Mouse (Mus musculus): ENCODE measurements around the gene Otogl. TPM values are rescaled to one million over a fixed set of nuclear protein-coding genes. Genes with fewer than 3 reads are reported as not detected.

Otogl gene
- polyA plus RNA-seq, 1 experiment, result 0.10 TPM

DNA sequence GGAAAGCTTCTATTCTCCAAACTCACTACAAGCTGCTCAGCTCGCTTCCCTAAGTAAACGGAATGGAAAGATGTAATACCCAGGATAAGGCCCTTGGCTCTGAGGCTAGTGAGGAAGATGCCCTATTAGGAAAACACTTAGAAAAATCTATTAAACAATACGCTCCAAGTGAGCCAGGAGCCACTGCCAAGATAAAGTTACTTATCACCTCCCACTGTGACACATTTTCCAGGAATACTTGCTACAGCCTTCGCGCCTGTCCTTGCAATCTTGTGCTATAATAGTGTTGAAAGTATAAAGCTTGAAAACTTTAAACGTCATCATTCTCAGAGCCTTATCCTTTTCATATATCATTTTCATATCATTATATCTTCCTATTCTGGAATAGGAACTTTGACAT lies 28.4 kb upstream of the Otogl start:
- TF ChIP-seq CTCF (IDR thresholded peaks at IDR 0.05; ENCODE audit: extremely low read depth, insufficient read depth, low read length), result no peak
- TF ChIP-seq POLR2A (IDR thresholded peaks at IDR 0.05; ENCODE audit: extremely low read depth, insufficient read depth, low read length), result no peak
- Histone ChIP-seq H3K4me3 (ENCODE audit: insufficient read depth, low read length) (no peak overlapping the region), H3K4me1 (ENCODE audit: control insufficient read depth, insufficient read depth, low read length) (no peaks in the 10 kb centered on the region; the same call in 1 of the 2 replicates), H3K27ac (ENCODE audit: insufficient read depth, low read length) (no peak overlapping the region)

GRCm38 (mm10) chr10:107939821-107940220 lies 27.9 kb upstream of the Otogl start:
- no peak overlapping the region for H3K4me3 ChIP-seq (ENCODE audit: insufficient read depth, low read length)
- TF ChIP-seq POLR2A (IDR thresholded peaks at IDR 0.05; ENCODE audit: extremely low read depth, insufficient read depth, low read length) (no peak), CTCF (IDR thresholded peaks at IDR 0.05; ENCODE audit: extremely low read depth, insufficient read depth, low read length) (no peak)
- no peak overlapping the region for H3K27ac ChIP-seq (ENCODE audit: insufficient read depth, low read length)
- no peaks in the 10 kb centered on the region; the same call in 1 of the 2 replicates for H3K4me1 ChIP-seq (ENCODE audit: control insufficient read depth, insufficient read depth, low read length)

- Histone ChIP-seq H3K4me3 (ENCODE audit: insufficient read depth, low read length) (no peak overlapping the region), H3K4me1 (ENCODE audit: control insufficient read depth, insufficient read depth, low read length) (peaks cover 1% of the 10 kb centered on the region), H3K27ac (ENCODE audit: insufficient read depth, low read length) (no peak overlapping the region)
- no peak for TF ChIP-seq CTCF (IDR thresholded peaks at IDR 0.05; ENCODE audit: extremely low read depth, insufficient read depth, low read length)
- TF ChIP-seq POLR2A (IDR thresholded peaks at IDR 0.05; ENCODE audit: extremely low read depth, insufficient read depth, low read length), result no peak
Observed at GRCm38 (mm10) chr10:107934055-107934454, 22.1 kb upstream of the Otogl start.

DNA sequence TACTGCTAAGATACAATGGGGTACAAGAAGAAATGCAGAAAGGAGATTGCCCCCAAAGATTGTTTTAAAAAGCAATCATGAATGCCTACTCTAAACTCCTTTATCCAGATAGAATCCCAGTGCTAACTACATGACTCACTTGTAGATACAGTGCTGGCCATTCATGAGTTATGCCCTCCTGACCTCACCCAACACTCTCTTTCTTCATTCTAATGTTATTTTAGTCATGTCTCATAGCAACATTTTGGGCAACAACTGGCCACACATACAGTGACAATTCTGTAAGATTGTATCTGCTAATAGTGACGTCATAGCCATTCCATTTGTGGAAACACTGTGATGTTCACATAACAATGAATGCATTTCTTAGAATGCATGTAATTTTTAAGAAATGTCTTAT lies 21.6 kb upstream of the Otogl start:
- H3K4me1 ChIP-seq (ENCODE audit: control insufficient read depth, insufficient read depth, low read length), result peaks cover 1% of the 10 kb centered on the region
- no peak overlapping the region for H3K27ac ChIP-seq (ENCODE audit: insufficient read depth, low read length)
- H3K4me3 ChIP-seq (ENCODE audit: insufficient read depth, low read length), result no peak overlapping the region
- TF ChIP-seq CTCF (IDR thresholded peaks at IDR 0.05; ENCODE audit: extremely low read depth, insufficient read depth, low read length) (no peak), POLR2A (IDR thresholded peaks at IDR 0.05; ENCODE audit: extremely low read depth, insufficient read depth, low read length) (no peak)

DNA sequence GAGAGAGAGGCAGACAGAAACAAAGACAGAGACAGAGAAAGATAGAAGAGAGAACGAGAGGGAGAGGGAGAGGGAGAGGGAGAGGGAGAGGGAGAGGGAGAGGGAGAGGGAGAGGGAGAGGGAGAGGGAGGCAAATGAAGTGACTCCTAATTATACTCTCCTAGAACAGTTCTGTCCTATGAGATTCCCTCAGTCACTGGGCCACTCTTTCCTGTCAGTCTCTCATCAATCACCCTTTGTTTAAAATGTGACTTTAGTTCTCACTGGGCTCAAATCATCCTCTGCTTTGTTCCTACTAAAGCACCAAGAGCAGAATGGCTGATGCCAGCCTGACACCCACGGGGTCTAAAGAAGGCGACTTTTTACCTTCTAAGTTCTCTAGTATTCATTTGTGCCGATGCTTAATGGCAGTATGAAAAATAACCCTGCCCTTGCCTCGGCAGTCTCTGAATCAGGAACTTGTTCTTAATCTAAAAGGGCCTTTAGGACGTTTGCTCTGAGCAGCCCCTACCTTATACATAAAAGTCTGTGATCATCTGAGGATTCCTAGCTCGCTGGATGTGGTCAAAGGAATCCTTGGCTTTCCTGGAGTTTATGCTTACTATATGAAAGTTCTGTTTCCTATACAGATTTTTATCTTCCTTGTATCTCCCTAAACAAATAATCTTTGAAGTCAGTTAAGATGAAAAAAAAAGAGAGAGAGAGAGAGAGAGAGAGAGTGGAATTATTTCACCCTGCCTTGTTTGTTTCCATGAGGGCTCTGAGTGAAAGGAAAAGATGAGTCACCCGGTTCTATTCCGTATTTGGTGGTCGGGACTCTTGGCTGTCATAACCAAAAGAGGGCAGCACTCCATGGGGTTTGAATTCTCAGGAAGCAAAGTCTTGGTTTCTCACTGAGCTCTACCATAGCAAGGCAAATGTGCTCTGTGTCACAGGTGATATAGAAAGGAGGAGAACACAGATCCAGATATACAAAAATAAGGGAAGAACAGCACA lies 20.2 kb upstream of the Otogl start:
- no peak overlapping the region for H3K27ac ChIP-seq (ENCODE audit: insufficient read depth, low read length)
- H3K4me1 ChIP-seq (ENCODE audit: control insufficient read depth, insufficient read depth, low read length), result peaks cover 1% of the 10 kb centered on the region
- no peak overlapping the region for H3K4me3 ChIP-seq (ENCODE audit: insufficient read depth, low read length)
- no peak for TF ChIP-seq POLR2A (IDR thresholded peaks at IDR 0.05; ENCODE audit: extremely low read depth, insufficient read depth, low read length)
- TF ChIP-seq CTCF (IDR thresholded peaks at IDR 0.05; ENCODE audit: extremely low read depth, insufficient read depth, low read length), result peak; percentile 63

- no peak for TF ChIP-seq POLR2A (IDR thresholded peaks at IDR 0.05; ENCODE audit: extremely low read depth, insufficient read depth, low read length)
- no peak for TF ChIP-seq CTCF (IDR thresholded peaks at IDR 0.05; ENCODE audit: extremely low read depth, insufficient read depth, low read length)
- Histone ChIP-seq H3K4me3 (ENCODE audit: insufficient read depth, low read length) (no peak overlapping the region), H3K4me1 (ENCODE audit: control insufficient read depth, insufficient read depth, low read length) (peaks cover 1% of the 10 kb centered on the region), H3K27ac (ENCODE audit: insufficient read depth, low read length) (no peak overlapping the region)
Observed at GRCm38 (mm10) chr10:107930471-107931021, 18.6 kb upstream of the Otogl start.

GRCm38 (mm10) chr10:107925306-107925705 lies 13.4 kb upstream of the Otogl start:
- no peak overlapping the region for H3K27ac ChIP-seq (ENCODE audit: insufficient read depth, low read length)
- TF ChIP-seq CTCF (IDR thresholded peaks at IDR 0.05; ENCODE audit: extremely low read depth, insufficient read depth, low read length), result peak; percentile 17; the same call in 1 of the 2 replicates
- TF ChIP-seq POLR2A (IDR thresholded peaks at IDR 0.05; ENCODE audit: extremely low read depth, insufficient read depth, low read length), result no peak

DNA sequence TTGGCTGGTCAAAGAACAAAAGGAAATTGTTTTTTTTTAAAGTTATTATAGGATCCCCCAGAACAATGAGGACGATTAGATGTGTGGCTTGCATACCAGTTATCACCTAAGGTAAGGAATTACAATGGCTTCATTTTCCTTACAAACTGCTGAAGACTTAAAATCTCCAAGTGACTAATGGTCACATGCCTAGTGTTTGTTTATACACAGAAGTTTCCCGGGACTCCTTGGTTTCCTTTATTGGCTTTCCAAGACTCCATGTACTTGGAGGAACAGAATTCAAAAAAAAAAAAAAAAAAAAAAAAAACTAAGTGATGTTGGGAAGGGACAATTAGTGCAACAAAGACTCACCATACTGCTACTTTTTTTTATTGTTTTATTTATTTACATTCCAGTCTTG lies 11.9 kb upstream of the Otogl start:
- Histone ChIP-seq H3K4me1 (ENCODE audit: control insufficient read depth, insufficient read depth, low read length) (no peaks in the 10 kb centered on the region), H3K27ac (ENCODE audit: insufficient read depth, low read length) (no peak overlapping the region), H3K4me3 (ENCODE audit: insufficient read depth, low read length) (no peak overlapping the region)
- TF ChIP-seq CTCF (IDR thresholded peaks at IDR 0.05; ENCODE audit: extremely low read depth, insufficient read depth, low read length) (no peak), POLR2A (IDR thresholded peaks at IDR 0.05; ENCODE audit: extremely low read depth, insufficient read depth, low read length) (no peak)

More at GRCm38 (mm10) chr10:107925306-107925705, 13.4 kb upstream of the Otogl start:
- no peaks in the 10 kb centered on the region for H3K4me1 ChIP-seq (ENCODE audit: control insufficient read depth, insufficient read depth, low read length)
- no peak overlapping the region for H3K4me3 ChIP-seq (ENCODE audit: insufficient read depth, low read length)

DNA sequence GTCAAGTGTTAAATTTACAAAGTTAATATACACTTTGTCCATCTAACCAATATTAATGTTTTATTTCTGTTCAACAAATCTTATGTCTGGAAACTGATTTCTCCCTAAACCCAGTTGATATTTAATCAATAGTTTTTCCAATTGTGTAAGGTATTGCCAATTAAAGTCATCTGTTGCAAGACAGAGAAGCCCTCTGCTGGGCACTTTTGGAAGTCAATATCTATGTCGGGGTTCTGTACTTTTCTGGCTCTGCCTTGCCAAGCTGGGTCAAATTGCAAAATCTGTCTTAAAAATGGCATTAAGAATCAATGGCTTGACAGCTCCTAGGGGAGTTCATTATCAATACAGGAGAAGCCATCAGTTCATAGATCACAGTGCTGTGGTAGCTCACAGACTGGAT lies 10.8 kb upstream of the Otogl start:
- no peak overlapping the region for H3K27ac ChIP-seq (ENCODE audit: insufficient read depth, low read length)
- TF ChIP-seq CTCF (IDR thresholded peaks at IDR 0.05; ENCODE audit: extremely low read depth, insufficient read depth, low read length) (peak; percentile 20; the same call in 1 of the 2 replicates), POLR2A (IDR thresholded peaks at IDR 0.05; ENCODE audit: extremely low read depth, insufficient read depth, low read length) (no peak)
- H3K4me1 ChIP-seq (ENCODE audit: control insufficient read depth, insufficient read depth, low read length), result no peaks in the 10 kb centered on the region
- H3K4me3 ChIP-seq (ENCODE audit: insufficient read depth, low read length), result no peak overlapping the region

Measured in cortical plate, adult 2 months (tissue).